Mouse (Mus musculus) forebrain, embryonic 11.5 days (tissue): Measurements from ENCODE around the gene Mfsd4b1. TPM values are rescaled to one million over a fixed set of nuclear protein-coding genes. Genes with fewer than 3 reads are reported as not detected.
"Not testable (repeated sequence)": the region's sequence is repeated elsewhere in the genome, so short reads cannot be mapped to it uniquely, and the experiment has no call there.

Experiments
- ATAC-seq: fragments of 200-750 bp; cut with Nextera tagmentation; replicated peaks from 2 replicates; pipeline ENCODE4 v1.8.0; 2017; ENCODE audit warnings: moderate TSS enrichment; ENCODE audit not compliant: low FRiP score
- DNase-seq: peaks from one replicate; pipeline ENCODE4 v3.0.0-alpha.2; 2017; ENCODE audit warnings: low spot score
- H3K27ac ChIP-seq: fragments of 300-500 bp; sonication (generic); 2 replicates; pipeline ENCODE4 v1.5.1; 2014; ENCODE audit warnings: low read depth, low read length
- H3K27me3 ChIP-seq: fragments of 300-500 bp; sonication (generic); 2 replicates; pipeline ENCODE4 v1.6.1; 2014; ENCODE audit warnings: mild to moderate bottlenecking, low read length, mixed read lengths; ENCODE audit not compliant: control insufficient read depth, insufficient read depth
- H3K36me3 ChIP-seq: fragments of 300-500 bp; sonication (generic); 2 replicates; pipeline ENCODE4 v1.6.1; 2014; ENCODE audit warnings: mild to moderate bottlenecking, low read length, moderate library complexity, mixed read lengths; ENCODE audit not compliant: control insufficient read depth, insufficient read depth
- H3K4me1 ChIP-seq: fragments of 300-500 bp; sonication (generic); replicated peaks from 2 replicates; pipeline ENCODE4 v1.6.1; 2014; ENCODE audit warnings: low read length, mixed read lengths; ENCODE audit not compliant: control insufficient read depth, insufficient read depth
- H3K4me2 ChIP-seq: fragments of 300-500 bp; sonication (generic); 2 replicates; pipeline ENCODE4 v1.6.1; 2014; ENCODE audit warnings: low read depth, mild to moderate bottlenecking, low read length, moderate library complexity, mixed read lengths; ENCODE audit not compliant: severe bottlenecking
- H3K4me3 ChIP-seq: fragments of 300-500 bp; sonication (generic); 2 replicates; pipeline ENCODE4 v1.5.1; 2014; ENCODE audit warnings: low read depth, low read length
- H3K9ac ChIP-seq: fragments of 300-500 bp; sonication (generic); 2 replicates; pipeline ENCODE4 v1.6.1; 2014; ENCODE audit warnings: low read length
- H3K9me3 ChIP-seq: fragments of 300-500 bp; sonication (generic); 2 replicates; pipeline ENCODE4 v1.6.1; 2016; ENCODE audit warnings: low read length, mixed read lengths; ENCODE audit not compliant: control insufficient read depth
- WGBS: fragments of 180-500 bp; shearing (Covaris S2); extraction: QIAGEN DNeasy Blood & Tissue Kit; methylation state at CpG from one replicate; pipeline ENCODE4 v1.1.7; 2014; 5-methylcytosine and 5-hydroxymethylcytosine counted together
- polyA plus RNA-seq: library from polyadenylated mRNA; unstranded; fragments of >200 nt; fragmentation: Nextera tagmentation; extraction: Ambion mirVana; gene quantifications from 2 replicates; pipeline ENCODE4 v1.2.1, GENCODE M21; 2014

Mfsd4b1 gene
- polyA plus RNA-seq, 1 experiment from 2014 or later = not detected

DNA sequence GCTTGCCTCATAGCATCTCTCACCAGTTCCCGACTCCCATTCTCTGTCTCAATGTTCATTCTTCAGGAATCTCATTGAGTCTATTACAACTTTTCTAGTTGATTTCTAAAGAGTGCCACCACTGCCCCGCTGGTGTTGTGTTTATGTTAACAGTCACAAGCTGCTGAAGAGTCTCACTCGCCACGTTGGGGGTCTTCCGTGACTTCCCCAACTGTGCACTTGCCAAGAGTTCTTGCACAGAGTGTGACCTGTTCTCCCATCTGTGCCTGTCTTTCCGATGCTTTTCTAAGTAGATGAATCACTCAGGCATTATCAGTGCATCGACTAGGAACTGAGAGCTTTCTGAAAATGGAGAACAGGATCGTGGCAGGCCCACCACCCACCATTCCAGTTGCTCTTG lies 3.0 kb upstream of the Mfsd4b1 start:
- Histone ChIP-seq H3K27me3 (peaks cover 2% of the 10 kb centered on the region; the same call in 1 of the 2 replicates), H3K9me3 (no peaks in the 10 kb centered on the region), H3K4me2 (no peak overlapping the region), H3K4me3 (no peak overlapping the region), H3K9ac (no peak overlapping the region), H3K4me1 (peaks cover 2% of the 10 kb centered on the region; the same call in 1 of the 2 replicates), H3K36me3 (no peaks in the 10 kb centered on the region), H3K27ac (no peak overlapping the region)
- DNase-seq (no peak), ATAC-seq (no peak)
- 87% methylated on average over 8 of the region's 8 CpGs for WGBS

DNA sequence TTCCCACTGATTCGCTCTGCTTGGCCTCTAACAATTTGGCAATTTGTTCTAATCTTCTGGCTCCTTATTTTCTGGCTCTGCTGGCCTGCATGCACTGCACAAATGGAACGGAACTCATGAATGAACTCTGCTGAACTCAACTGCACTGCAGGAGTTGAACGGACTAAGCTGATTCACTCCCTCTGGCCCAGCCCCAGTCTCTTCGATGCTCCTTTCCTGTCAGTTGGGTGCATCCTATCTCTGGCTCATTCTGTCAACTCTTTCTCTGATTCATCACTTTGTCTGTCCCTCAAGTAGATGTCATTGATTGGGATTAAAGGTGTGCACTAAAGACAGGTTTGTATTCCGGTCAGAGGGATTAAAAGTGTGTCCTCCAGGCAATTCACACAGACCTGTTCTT lies 1.5 kb upstream of the Mfsd4b1 start:
- no peak for ATAC-seq
- H3K4me2 ChIP-seq = no peak overlapping the region
- no peak overlapping the region for H3K4me3 ChIP-seq
- H3K4me1 ChIP-seq = peaks cover 2% of the 10 kb centered on the region; the same call in 1 of the 2 replicates
- no peak overlapping the region for H3K9ac ChIP-seq
- 93% methylated on average over 5 of the region's 5 CpGs for WGBS
- no peak overlapping the region for H3K27ac ChIP-seq
- DNase-seq = no peak
- peaks cover 2% of the 10 kb centered on the region; the same call in 1 of the 2 replicates for H3K27me3 ChIP-seq
- no peaks in the 10 kb centered on the region for H3K9me3 ChIP-seq
- H3K36me3 ChIP-seq = no peaks in the 10 kb centered on the region

DNA sequence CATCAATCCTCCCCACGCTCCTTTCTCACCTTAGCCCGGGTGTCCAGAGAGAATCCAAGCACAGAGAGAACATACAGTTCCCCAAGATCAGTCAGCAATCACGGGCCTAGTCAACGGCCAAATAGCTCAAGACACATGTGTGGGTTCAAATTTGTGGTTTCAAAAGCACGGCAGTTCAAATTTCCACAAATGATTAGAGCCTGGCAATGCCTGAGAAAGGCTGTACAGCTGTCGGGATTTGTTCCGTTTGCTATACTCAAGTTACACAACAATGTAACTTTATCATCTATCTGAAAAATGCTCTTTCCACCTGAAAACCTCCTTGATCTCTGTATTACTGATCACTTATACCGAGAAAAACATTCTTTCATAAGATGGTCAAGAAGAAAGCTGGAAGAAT lies 492 bp upstream of the Mfsd4b1 start:
- ATAC-seq = no peak
- Histone ChIP-seq H3K36me3 (no peaks in the 10 kb centered on the region), H3K27me3 (peaks cover 2% of the 10 kb centered on the region; the same call in 1 of the 2 replicates), H3K9ac (peak overlapping the region; percentile 55; the same call in 1 of the 2 replicates), H3K4me1 (peaks cover 2% of the 10 kb centered on the region; the same call in 1 of the 2 replicates), H3K4me2 (peak overlapping the region; percentile 89), H3K27ac (no peak overlapping the region), H3K4me3 (peak overlapping the region; percentile 44; the same call in 1 of the 2 replicates), H3K9me3 (no peaks in the 10 kb centered on the region)
- 66% methylated on average over 8 of the region's 8 CpGs for WGBS
- DNase-seq = no peak

DNA sequence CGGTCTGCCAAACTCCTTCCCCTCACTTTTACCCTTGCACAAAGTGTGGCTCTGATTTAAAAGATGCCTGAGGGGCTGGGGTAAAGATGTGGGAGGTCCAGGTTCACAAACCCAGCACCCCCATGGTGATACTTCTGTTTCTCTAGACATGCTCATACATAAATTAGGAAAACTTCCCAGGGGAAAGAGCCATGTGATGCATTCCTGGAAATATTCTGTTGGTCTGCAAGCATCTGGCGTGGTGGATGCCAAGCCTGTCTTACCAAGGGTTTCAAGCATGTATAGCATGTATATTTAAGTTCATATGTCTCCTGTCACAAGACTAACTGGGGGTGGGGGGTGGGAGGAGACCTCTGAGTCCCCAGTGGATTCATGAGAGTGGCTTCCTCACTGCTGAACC lies 4.7 kb downstream of the Mfsd4b1 start:
- Histone ChIP-seq H3K27ac (no peak overlapping the region), H3K36me3 (no peaks in the 10 kb centered on the region), H3K4me1 (peaks cover 2% of the 10 kb centered on the region; the same call in 1 of the 2 replicates), H3K4me2 (no peak overlapping the region), H3K9ac (no peak overlapping the region), H3K27me3 (peaks cover 2% of the 10 kb centered on the region; the same call in 1 of the 2 replicates), H3K4me3 (no peak overlapping the region), H3K9me3 (no peaks in the 10 kb centered on the region)
- DNase-seq = no peak
- no peak for ATAC-seq
- WGBS = 70% methylated on average over 2 of the region's 2 CpGs

DNA sequence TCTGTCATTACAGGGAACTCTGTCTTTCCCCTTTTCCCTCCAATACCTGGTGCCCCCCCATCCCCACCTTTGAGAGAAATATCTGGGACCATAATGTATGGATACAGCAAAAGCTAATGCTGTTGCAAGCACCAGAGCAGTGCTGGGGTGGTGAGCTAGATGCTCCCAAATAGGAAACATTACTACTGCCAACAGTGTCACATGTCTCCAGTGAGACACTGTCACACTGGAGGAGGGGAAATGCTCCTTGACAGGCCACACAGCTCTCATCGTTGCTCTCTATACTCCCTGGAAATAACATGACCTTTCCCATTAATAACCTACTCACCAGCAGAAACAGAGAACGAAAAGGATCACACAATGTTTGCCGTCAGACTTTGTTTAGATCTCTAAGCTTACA lies 5.6 kb downstream of the Mfsd4b1 start:
- Histone ChIP-seq H3K9me3 (no peaks in the 10 kb centered on the region), H3K4me2 (no peak overlapping the region), H3K27me3 (peaks cover 2% of the 10 kb centered on the region; the same call in 1 of the 2 replicates), H3K27ac (no peak overlapping the region), H3K9ac (no peak overlapping the region), H3K4me3 (no peak overlapping the region), H3K4me1 (no peaks in the 10 kb centered on the region), H3K36me3 (no peaks in the 10 kb centered on the region)
- ATAC-seq (no peak), DNase-seq (no peak)
- 62% methylated on average over 3 of the region's 3 CpGs for WGBS

DNA sequence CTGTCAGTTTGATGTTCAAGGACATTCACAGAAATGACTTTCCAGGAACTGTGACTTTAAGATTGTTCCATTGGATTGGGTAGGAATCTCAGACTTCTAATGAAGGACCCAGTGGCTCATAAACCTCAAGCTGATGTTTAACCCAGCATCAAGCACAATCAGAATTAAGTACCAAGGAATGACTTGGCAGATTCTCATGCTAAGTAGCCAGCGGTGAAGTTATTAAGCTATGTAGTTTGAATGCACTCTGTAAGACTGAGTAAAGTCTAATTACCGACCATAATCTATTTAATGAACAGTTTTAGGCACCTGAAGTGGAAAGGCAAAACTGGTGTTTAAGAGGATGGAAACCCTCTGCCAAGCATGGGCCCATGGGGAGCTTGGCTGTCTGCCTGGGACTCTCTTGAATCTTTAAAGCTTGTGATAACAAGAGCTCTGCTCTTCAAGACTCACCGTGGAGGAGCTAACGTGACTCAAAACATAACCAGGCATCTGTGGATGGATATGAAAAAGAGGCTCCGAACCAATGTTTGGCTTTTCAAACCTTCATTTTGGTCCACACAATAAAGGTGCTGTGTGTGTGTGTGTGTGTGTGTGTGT lies 6.7 kb downstream of the Mfsd4b1 start:
- no peaks in the 10 kb centered on the region for H3K4me1 ChIP-seq
- no peak overlapping the region for H3K4me3 ChIP-seq
- H3K9me3 ChIP-seq = no peaks in the 10 kb centered on the region
- no peaks in the 10 kb centered on the region for H3K27me3 ChIP-seq
- 84% methylated on average over 5 of the region's 5 CpGs for WGBS
- H3K9ac ChIP-seq = no peak overlapping the region
- H3K27ac ChIP-seq = no peak overlapping the region
- H3K4me2 ChIP-seq = no peak overlapping the region
- no peaks in the 10 kb centered on the region for H3K36me3 ChIP-seq
- ATAC-seq (no peak), DNase-seq (no peak)

DNA sequence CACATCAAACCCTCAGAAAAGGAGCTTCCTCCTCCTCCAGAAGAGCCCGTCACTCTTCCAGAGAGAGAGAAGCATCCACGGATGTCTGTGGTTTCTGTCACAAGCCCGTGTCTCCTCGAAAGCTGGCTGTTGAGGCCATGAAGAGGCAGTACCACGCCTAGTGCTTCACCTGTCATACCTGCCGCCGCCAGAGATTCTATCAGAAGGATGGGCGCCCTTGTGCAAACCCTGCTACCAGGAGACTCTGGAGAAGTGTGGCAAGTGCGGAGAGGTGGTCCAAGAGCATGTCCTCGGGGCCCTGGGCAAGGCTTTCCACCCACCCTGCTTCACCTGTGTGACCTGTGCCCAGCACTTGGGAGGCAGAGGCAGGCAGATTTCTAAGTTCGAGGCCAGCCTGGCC lies 15.5 kb downstream of the Mfsd4b1 start:
- Histone ChIP-seq H3K9me3 (no peaks in the 10 kb centered on the region), H3K27ac (no peak overlapping the region), H3K4me3 (no peak overlapping the region), H3K9ac (no peak overlapping the region), H3K27me3 (no peaks in the 10 kb centered on the region), H3K4me1 (no peaks in the 10 kb centered on the region), H3K4me2 (no peak overlapping the region), H3K36me3 (no peaks in the 10 kb centered on the region)
- 84% methylated on average over 11 of the region's 11 CpGs for WGBS
- peak; percentile 44 for DNase-seq
- ATAC-seq = no peak

DNA sequence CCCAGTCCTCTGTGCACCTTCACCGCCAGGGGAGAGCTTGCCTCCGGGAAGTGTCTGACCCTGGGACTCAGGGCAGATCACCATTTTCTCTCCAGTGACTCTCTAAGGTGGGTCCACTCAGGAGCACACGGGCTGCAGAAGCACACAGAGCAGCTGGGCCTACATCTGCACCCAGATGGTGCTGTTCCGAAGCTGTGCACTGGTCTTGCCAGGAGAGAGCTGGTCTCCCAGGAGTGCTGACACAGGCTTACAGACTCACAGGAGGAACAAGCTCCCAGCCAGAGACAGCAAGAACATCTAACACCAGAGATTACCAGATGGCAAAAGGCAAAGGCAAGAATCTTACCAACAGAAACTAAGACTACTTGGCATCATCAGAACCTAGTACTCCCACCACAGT lies 16.2 kb downstream of the Mfsd4b1 start:
- H3K27me3 ChIP-seq, H3K4me1 ChIP-seq, H3K4me2 ChIP-seq, H3K36me3 ChIP-seq, H3K9me3 ChIP-seq, H3K27ac ChIP-seq, H3K4me3 ChIP-seq, ATAC-seq, H3K9ac ChIP-seq: not testable (repeated sequence)
- peak; percentile 23 for DNase-seq
- WGBS = 82% methylated on average over 4 of the region's 4 CpGs

DNA sequence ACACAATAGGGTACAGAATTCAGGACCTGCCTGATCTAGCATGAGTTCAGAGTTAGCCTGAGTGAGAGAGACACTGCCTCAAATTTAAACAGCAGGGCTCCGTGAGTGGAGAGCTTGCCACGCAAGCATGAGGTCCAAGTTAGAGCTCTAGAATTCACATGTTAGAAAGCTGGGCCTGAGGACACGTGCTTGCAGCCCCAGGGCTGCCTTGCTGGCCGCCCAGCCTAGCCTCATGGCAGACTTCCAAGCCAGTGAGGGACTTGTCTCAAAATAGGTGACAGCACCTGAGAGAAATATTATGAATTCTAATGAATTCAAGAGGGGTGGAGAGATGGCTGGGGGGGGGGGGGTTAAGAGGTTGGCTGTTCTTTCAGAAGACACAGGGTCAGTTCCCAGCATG lies 17.1 kb downstream of the Mfsd4b1 start:
- Histone ChIP-seq H3K9me3 (no peaks in the 10 kb centered on the region), H3K4me1 (no peaks in the 10 kb centered on the region), H3K4me3 (no peak overlapping the region), H3K36me3 (no peaks in the 10 kb centered on the region), H3K9ac (no peak overlapping the region), H3K27me3 (no peaks in the 10 kb centered on the region), H3K4me2 (no peak overlapping the region), H3K27ac (no peak overlapping the region)
- ATAC-seq (no peak), DNase-seq (peak; percentile 42)
- WGBS = 93% methylated on average over 4 of the region's 4 CpGs
